23 mouse cellular contexts compared by ENCODE assay signal in genomic region chr4:129381148-129381547, GRCm38 (mm10). TPM values are rescaled to one million over a fixed set of nuclear protein-coding genes. Genes with fewer than 3 reads are reported as not detected.
"Had no signal": no experiment of that assay in that cellular context is flagged by ENCODE, and none has a peak within 500 bp of the region (broad histone marks: within the 10 kb centered on the region; RNA-seq: fewer than 3 reads in every experiment).

No protein-coding gene starts in this region.

- H3K27ac ChIP-seq: limb, embryonic 10.5 days; limb, embryonic 13.5 days; liver, embryonic 12.5 days; liver, embryonic 15.5 days; lung, embryonic 15.5 days; midbrain, embryonic 10.5 days; midbrain, embryonic 13.5 days; neural tube, embryonic 12.5 days; neural tube, embryonic 15.5 days had no signal

- ATAC-seq: liver, embryonic 12.5 days; midbrain, embryonic 13.5 days had no signal

- H3K36me3 ChIP-seq: limb, embryonic 10.5 days; limb, embryonic 13.5 days; liver, embryonic 12.5 days; liver, embryonic 15.5 days; lung, embryonic 15.5 days; midbrain, embryonic 10.5 days; midbrain, embryonic 13.5 days; neural tube, embryonic 12.5 days; neural tube, embryonic 15.5 days had no signal

- H3K4me3 ChIP-seq: limb, embryonic 10.5 days; limb, embryonic 13.5 days; liver, embryonic 12.5 days; liver, embryonic 15.5 days; lung, embryonic 15.5 days; megakaryocyte, embryonic 14.5 days; midbrain, embryonic 10.5 days; midbrain, embryonic 13.5 days; neural tube, embryonic 12.5 days; neural tube, embryonic 15.5 days had no signal

- DNase-seq: kidney, adult 18-20 months; kidney, adult 9 months; kidney, postnatal 14 days; kidney, postnatal 4 days; liver; lung, adult 18-20 months; lung, postnatal 10 days; lung, postnatal 36 days; thymus, adult 2 months; thymus, postnatal 14 days; thymus, postnatal 4 days had no signal

- H3K4me2 ChIP-seq: limb, embryonic 13.5 days; liver, embryonic 12.5 days; liver, embryonic 15.5 days; lung, embryonic 15.5 days; midbrain, embryonic 13.5 days; neural tube, embryonic 12.5 days; neural tube, embryonic 15.5 days had no signal

- H3K9me3 ChIP-seq: limb, embryonic 10.5 days; limb, embryonic 13.5 days; liver, embryonic 12.5 days; liver, embryonic 15.5 days; lung, embryonic 15.5 days; megakaryocyte, embryonic 14.5 days; midbrain, embryonic 10.5 days; midbrain, embryonic 13.5 days; neural tube, embryonic 12.5 days; neural tube, embryonic 15.5 days had no signal

- H3K27me3 ChIP-seq: lung, embryonic 15.5 days had no signal

- H3K9ac ChIP-seq: limb, embryonic 13.5 days; liver, embryonic 12.5 days; liver, embryonic 15.5 days; lung, embryonic 15.5 days; midbrain, embryonic 13.5 days; neural tube, embryonic 12.5 days; neural tube, embryonic 15.5 days had no signal

RNA-seq across cellular contexts. Expression of gene Zbtb8b, which starts 59.5 kb away (rescaled TPM):
- polyA plus RNA-seq: small intestine, adult 2 months; spleen, adult 2 months had no signal
